ENCODE assay signal across 12 mouse cellular contexts in the genomic region with DNA sequence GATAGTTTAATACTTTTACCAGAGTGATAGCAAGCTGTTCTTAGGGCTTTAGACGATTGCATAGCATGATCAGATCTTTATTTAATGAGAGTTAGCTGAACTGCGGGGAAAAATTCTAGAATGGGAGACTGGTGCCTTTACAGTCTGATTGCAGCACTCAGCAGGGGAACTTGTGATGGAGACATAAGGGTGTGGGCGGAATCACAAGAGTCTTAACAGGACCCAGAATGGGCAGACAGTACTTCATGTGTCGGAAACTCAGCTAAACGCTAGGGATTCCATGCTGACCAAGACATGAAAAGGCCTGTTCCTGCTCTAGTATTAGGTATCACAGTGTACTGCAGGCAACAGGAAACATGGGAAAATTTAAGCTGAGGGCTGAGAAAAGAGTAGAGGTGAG.
"Had no signal": no experiment of that assay in that cellular context is flagged by ENCODE, and none has a peak within 500 bp of the region (broad histone marks: within the 10 kb centered on the region; RNA-seq: fewer than 3 reads in every experiment).

No protein-coding gene starts in this region.

- ATAC-seq: intestine, embryonic 16.5 days; midbrain, embryonic 13.5 days had no signal

- H3K27ac ChIP-seq: kidney, embryonic 15.5 days; limb, embryonic 15.5 days; liver, embryonic 13.5 days; midbrain, embryonic 13.5 days; stomach, postnatal 0 days had no signal

- DNase-seq: kidney, adult 2 months; kidney, postnatal 14 days; layer of hippocampus, postnatal 36 days; liver, embryonic 13.5 days; lung, adult 18-20 months; thymus, adult 18-20 months; thymus, postnatal 14 days had no signal

- H3K4me3 ChIP-seq: kidney, embryonic 15.5 days; limb, embryonic 15.5 days; liver, embryonic 13.5 days; midbrain, embryonic 13.5 days had no signal
